Mouse (Mus musculus) brain, adult 2 months (tissue): ENCODE data around the gene Otop2.

Experiments used
- DNase-seq: peaks from one replicate; pipeline ENCODE4 v3.0.0; 2011; ENCODE audit warnings: low read depth, low spot score

Gene Otop2

DNA sequence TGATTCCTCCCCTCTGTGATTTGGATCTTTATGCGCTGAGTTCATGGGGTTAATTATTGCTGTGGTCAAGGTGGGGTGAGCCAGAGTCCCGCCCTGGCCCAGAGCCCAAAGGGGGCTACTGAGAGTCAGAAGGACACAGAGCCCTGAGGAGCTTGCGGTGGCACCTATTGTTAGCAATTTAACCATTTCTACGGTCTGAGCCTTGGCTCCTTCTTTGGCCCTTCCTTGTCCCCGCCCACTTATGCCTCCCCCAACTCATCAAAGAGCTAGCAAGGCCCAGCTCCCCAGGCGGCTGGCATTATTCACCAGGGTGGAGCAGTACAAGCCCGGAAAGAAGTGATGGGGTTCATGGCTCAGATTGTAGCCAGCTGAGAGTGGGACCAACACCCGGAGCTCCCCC lies at the start of gene Otop2:
Gene Otop2, plus strand, starts transcription at position 301 of the 400 bp plus-strand sequence.
- no peak for DNase-seq

DNA sequence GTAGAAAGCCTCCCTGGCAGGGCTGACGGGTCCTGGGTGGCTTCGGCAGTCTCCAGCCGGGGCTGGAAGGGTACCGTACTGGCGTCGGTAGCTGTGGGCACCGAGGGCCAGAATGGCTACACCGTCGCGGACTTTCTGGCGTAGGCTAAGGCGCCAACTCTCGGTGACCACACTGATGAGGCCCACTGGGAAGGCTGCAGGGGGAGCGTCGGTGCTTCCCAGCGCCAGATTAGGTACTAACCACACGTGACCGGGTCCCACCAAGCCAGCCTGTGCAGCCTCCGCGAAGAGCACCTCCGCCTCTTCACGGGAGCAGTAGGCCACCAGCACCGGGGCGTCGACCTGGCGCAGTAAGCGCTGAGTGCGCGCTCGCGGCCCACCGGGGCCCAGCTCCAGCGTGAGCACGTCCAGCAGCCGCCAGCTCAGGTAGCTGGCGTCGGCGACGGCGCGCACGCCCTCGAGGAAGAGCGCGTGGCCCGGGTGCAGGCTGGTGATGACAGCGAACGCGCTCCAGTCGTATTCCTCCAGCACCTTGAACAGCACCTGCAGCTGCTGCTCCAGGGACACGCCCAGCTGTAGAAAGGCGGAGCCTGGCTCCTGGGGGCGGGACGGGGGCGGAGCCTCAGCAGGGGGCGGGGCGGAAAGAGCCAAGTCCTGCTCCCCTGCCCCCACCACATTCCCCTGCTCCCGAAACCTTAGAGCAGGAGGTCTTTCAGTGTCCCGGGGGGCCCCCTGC lies 49.0 kb upstream of the Otop2 start:
- no peak for DNase-seq

DNA sequence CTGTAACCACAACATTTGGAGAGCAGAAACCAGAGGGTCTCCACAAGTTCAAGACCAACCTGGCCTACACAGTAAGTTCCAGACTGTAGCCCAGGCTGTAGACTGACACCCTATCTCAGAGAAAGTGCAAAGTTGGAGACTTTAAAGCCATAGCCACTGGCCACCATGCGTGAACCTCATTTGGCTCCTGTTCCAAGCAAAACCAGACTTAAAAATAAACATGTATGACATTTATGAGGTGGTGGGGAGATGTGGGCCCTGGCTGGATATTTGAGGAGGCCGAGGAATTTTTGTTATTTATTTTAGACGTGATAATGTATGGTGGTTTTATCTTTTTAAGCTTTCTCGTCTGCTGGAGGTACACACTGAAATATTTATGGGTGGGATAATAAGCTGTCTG lies 47.8 kb upstream of the Otop2 start:
- DNase-seq: no peak

DNA sequence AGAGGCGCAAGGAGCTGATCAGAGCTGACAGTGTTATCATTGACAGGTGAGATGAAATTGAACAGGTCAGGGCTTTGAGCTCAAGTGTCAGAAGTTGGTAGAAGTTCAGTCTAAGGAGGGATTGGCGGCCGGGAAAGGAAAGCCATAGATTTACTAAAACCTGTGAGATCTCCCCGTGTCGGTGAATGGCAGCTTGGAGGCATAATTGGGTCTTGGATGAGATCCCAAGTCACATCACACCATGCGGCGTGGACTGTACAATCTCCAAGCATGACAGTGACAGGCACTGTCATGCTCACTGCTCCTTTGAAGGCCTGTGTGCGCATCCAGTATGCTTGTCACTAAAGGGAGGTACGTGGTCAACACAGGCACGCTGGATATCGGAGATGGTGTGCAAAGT lies 44.0 kb upstream of the Otop2 start:
- peak; percentile 85 for DNase-seq

DNA sequence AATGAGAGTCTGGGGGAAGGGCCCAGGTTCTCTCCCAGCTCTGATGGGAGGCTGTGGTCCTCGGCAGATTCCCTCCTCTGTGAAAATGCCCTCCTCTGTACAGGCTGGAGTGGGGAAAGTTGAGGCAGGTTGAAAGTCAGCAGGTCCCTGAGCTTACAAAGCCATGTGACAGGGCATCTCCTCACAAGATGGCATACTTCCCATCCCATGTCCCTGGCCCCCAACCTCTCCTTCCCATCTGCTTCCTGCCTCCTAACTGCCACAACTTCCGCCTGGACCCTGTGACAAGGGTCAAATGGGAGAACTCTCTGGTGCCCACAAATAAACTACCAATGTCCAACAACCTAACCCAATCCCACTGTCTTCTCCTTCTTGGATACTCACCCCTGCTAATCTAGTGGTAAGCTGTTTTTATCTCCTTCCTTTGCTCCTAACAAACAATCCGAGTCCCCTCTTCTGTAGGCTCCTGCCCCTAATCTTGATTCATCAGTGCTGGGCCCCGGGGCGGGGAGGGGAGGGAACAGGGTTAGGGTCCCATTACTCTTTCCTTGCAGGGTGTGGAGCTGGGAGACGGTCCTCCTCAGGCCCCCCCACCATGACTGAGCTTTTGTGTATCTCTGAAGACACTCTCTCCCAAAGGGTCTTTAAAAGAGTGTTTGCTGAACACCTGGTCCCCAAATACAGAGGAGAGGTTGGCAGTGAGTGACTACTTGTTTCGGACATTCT lies 42.7 kb upstream of the Otop2 start:
- DNase-seq: peak; percentile 90

DNA sequence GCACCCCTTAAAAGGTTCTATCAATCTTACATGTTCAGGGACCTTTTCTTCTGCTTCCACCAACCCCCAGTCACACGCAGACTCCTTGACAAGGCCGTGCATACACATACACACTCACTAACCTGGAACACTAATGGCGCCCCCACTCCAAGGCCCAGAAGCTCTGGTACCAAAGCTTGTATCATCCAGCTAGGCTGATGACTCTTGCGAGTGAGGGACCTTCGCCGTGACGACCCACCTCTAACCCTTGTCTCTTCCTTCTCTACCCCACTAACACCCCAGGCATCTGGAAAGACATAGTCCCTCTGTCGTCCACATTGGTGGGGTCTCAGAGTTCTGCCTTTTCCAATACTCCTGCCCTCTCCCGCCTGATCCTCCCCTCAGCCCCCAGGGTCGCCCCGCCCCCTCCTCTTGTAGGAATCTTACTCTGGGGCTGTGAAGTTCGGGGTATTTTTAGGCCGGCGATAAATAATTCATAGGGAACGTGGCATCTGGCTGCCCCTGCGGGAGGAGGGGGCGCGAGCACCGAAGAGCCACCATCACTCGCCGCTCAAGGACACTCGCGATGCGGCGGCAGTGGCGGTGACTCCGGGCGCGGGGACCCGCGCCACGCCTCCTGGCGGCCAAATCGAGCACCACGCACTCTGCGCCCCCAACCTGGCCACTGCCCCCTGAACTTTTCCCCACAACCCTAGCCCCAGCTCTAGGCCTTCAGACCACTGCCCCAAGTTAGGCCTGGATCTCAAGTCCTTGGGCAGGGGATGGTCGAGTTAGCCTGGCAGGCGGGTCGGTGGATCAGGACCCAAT lies 41.9 kb upstream of the Otop2 start:
- peak; percentile 34 for DNase-seq

DNA sequence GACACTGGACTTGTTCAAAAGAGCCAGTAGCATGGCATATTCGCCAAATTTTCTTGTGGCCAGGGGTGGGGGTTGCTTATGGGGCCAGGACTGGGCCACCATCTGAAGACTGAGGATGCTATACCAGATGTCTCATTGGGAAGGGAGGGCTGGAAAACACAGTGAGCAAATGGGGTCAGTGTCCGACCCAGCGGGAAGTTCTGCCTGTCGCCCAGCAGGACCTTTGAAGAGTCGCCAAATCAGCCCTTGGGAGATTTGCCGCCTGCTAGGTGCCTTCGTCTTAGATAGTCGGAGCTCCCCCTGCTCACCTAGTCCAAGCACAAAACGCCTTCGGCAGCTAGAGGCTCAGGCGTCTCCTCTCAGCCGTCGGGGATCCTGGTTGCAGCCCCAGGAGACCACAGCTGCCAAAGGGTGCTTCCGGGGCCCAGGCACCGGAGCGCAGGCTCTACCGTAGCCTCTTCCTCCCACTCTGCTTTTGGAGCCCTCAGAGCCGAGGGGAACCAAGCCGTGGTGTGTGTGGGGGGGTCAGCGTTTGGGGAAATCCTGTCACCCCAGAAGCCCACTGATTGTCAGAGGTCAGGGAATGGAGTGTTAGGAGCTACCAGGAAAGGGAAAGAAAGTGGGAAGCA lies 41.1 kb upstream of the Otop2 start:
- peak; percentile 84 for DNase-seq

DNA sequence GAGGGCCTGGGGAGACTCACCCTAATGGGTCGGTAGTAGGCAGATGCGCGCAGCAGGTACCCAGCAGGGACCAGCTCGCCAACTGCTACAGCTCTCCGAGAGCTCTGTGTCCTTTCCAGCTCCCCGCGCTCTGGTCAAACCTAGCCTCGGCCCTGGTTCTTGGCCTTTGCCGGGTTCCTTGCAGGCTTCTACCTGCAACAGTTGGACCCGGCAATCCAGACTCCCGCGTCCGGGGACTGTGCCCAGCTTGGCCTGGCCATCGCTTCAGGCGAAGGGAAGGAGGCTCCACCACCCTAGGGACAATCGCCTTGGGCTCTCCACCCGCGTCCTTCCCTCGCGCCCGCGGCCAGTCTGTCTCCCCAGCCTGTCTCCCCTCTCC lies 40.6 kb upstream of the Otop2 start:
- peak; percentile 63 for DNase-seq

DNA sequence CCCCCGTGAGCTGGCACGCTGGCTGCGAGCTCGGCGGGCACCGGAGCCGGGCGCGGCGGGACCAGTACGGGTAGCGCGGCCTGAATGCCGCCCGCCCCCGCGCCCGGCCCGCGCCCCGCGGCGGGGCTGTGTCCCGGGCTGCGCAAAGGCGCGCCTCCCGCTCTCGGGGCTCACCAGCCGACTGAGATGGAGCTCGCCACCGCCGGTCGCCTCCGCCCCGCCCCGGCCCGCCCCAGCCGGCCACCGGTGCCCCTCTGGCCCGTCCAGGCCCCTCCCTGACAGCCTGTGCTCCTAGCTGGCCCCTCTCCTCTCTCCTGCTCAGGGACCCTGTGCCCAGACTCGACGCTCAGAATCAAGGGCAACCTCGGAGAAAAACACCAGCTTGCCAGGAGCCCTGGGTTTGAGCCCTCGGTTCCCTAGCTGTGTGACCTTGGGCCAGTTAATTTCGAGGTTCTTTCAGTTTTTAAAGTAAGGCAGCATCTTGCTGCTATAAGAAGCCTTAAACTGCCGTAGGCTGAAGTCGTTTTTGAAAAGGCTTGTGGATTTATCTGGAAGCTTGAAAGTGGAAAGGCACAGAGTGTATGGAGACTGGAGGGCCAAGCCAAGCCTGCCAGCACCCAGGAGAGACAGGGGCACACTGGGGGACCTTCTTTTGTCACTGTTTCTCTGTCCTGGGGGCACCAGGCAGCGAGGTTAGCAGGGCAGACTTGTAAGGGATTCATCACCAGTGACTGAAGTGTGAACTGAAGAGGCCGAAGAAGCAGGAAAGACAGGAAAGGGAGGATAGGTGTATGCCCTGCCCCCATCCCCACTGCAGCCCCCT lies 39.7 kb upstream of the Otop2 start, which contains the start of gene Grin2c:
Gene Grin2c, minus strand, starts transcription at position 183 of the 823 bp plus-strand sequence.
- peak; percentile 62 for DNase-seq

DNA sequence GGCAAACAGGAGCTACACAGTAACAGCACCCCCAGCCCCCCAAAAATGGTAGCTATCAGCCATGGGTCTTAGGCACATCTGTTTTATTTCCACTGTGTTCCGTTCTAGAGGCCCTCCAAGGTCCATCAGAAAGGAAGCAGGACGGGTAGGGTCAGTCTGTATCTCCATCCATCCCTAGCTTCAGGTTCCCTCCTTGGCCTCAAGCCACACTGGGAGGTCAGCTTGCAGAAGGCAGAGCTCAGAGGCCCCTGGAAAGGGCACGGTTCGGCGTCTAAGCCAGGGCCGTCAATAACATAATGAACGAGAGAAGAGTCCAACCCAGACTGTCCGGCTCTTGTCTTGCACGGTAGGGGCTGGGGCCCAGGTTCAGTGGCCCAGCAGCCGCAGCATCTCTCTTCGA lies 39.0 kb upstream of the Otop2 start:
- peak; percentile 38 for DNase-seq

DNA sequence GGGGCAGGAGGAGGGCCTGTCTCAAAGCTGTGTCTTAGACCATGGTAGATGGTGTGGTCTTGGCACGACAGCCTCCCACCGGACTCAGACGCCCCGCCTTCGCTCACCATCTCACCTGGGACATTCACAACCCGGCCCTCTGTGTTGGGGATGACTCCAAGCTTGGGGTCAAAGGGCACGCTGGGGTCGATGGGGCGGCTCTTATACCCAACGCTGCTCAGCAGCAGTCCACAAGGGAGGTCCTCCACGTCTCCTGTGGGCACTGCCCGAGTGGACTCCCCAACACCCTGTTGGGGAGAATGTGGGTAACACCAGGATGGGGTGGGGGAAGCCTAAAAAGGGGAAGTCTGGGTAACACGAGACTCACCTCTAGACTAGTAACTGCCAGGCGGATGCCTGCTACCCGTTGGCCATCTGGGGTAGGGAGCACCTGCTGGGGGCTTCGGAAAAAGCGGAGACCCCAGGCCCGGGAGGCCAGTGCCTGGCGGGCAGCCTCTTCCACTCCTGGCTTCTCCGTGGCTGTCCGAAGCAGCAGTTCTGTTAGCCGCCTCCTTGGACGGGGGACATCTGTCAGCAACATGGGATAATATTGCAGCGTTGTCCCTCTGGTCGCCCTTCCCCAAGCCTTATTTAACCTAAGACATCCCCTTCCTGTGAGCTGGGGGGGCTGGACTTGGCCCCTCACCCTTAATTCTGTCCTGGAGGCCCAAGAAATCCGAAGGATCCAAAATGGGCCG lies 37.5 kb upstream of the Otop2 start:
- no peak for DNase-seq

DNA sequence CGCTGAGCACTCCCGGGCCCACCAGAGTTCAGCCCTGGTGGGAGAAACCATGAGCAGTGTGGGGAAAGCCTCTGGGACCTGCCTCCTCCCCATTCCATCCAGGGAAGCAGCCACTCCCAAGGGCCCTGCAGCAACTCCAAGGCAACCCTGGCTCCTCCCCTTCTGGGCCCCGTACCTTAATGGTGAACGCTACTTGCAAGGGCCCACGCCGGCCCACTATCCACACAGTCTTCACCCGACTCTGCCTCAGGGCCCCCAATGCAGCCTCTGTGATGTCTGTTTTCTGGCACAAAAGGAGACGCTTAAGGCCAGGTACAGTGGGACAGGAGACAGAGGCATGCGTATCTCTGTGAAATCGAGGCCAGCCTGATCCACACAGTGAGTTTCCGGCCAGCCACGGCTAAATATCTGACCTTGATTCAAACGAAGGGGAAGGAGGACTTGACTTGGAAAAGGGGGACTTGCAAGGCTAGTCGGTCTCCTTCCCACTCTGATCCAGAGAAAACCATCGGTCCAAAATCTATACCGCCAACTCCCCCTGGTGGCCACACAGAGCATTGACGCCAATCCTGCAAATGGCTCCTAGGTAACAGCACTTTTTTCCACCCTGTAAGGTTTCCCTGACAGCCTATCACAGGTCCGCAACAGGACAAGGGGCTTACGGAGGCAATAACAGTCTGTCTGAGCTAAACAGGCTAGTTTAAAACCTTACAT lies 36.7 kb upstream of the Otop2 start:
- DNase-seq: peak; percentile 93

DNA sequence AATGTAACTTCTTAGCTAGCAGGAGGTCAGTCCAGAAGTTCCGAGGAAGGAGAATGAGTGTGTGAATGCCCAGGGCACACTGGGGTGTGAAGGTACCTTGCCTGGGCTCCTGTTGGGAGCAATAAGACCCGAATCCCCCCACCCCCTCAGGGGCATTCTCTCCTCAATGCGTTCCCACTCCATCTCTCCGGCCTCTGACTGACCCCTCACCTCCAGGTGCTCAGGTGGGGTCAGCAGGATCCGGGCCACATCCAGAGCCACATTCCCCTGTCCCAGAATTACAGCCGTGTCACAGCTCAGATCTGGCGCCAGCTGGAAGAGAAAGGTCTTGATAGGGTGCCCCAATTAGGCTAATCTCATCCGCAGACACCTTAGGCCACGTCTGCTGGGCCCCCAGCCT lies 35.9 kb upstream of the Otop2 start:
- no peak for DNase-seq

DNA sequence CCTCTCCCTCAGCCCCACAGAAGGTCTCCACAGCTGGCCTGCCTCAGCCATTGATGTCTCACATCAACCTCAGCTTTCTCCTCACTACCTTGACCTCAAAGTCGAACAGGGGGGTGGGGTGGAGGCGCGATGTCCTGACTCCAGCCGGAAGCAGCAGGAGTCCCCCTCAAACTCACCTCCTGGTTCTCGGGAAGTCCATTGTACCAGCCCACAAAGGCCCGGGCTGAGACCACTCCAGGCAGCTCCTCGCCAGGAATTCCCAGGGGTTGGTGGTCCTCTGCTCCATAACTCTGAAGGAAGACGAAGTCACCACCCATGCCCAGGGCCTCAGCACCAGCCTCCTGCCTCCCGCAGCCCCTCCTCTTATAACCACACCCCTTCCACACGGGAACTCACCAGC lies 35.5 kb upstream of the Otop2 start:
- DNase-seq: no peak

DNA sequence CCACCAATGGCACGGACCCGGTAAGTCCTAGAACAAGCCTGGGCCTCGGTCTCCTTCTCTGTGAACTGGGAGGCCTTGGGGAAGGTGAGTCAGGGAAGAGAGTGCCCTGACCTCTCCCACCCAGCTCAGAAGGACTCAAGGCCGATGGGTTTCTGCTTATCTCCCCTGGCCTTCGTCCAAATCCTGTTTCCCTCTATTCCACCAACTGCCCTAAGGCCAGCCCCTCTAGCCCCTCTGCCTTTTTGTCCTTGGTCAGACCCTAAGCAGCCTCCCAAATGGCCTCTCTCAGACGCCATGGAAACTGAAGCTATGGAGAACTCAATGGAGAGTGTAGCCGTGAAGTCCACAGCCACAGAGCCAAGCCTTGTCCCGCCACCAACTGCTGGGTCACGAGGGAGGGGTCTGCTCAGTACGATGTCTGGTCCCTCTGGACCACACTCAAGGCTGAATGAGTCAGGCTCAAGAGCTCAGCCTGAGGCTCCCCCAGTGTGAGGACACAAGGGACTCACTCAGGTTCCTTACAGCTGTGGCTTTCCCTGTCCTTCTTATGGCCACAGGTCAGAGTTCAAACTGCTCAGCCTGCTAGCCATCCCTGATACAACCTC lies 34.0 kb upstream of the Otop2 start:
- DNase-seq: no peak

DNA sequence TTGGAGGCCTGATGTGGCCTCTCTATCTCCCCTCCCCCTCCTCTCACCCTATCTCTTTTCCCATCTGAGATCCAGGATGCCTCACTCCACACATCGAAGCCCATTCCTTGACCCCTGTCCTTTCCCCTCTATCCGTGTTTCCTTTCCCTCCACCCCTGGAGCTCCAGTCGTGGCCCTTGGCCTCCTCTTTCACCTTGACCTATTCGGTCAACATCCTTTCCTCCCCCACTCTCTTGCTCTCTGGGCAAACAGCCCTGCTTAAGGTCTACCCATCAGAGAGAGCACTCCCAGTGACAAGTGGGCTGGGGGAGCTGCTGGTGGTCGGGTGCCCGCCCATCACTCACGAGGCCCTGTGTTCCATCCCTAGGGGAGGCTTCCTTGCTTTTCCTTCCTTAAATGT lies 33.2 kb upstream of the Otop2 start:
- DNase-seq: no peak

DNA sequence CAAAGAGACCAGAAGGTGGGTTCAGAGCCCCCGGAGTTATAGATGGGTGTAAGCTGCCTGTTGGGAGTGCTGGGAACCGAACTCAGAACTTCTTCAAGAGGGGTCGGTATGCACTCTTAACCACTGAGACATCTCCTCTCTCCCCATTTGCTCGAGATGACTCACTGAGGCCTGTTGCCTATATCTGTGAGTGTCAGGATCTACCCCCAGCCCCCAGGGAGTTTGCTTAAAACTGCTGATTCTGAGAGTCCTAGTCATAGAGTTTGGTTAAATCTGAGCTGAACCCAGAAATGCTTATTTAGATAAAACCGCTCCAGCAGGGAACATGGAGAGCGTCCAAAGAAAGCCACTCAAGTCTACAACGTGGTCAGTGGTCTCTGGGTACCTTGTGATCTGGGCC lies 32.8 kb upstream of the Otop2 start:
- no peak for DNase-seq

DNA sequence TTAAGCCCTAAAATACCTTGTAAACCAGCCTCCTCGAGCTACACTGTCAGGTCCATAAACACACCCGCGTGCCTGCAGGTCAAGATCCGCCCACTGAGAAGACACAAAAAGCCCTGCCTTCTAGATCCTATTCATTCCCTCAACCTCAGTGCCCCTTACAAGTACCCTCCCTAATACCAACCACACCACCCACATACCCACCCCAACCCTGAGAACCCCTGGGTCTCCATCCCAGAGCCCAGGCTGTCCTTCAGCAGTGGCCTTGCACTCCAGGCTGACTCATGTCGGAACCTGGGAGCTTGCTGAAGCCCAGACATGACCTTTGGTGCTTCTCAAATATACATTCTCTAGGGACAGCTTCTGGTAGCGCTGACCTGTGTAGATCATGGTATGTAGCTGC lies 32.2 kb upstream of the Otop2 start:
- DNase-seq: no peak

DNA sequence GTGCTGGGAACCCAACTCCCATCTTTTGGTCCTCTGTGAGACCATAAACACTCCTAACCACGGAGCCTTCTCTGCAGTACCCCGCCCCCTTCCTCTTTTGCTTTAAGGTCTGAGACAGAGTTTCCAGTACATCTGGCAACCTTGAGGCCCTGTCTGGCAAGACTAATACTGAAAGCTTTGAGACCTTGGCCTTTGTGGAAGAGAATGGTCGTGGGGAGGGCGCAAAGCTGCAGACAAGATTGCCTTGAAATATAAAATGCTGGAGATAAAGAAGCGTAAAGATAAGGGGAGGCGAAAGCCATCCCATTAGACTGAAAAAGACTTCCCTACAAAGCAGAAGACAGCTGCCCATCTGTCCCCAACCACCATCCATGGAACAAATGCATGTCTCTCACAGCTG lies 31.5 kb upstream of the Otop2 start:
- DNase-seq: no peak
